Mouse (Mus musculus) E14TG2a.4 (cell line): ENCODE results near the gene Gm20388.

ENCODE experiments used
- CTCF ChIP-seq: conservative IDR thresholded peaks from 2 replicates; pipeline ENCODE4 v1.5.1; 2014; ENCODE audit warnings: low read length
- POU5F1 ChIP-seq: IDR thresholded peaks from 2 replicates; pipeline ENCODE4 v1.6.1; 2014; ENCODE audit warnings: low read length, borderline replicate concordance

GRCm38 (mm10) chr8:120281487-120281886 is 370.8 kb downstream of the Gm20388 start:
- peak; percentile 99 for TF ChIP-seq CTCF
- no peak for TF ChIP-seq POU5F1
